Mouse (Mus musculus) large intestine, adult 2 months (tissue): Measurements from ENCODE around the gene Cited4. TPM values are rescaled to one million over a fixed set of nuclear protein-coding genes. Genes with fewer than 3 reads are reported as not detected.

Source experiments
- polyA plus RNA-seq: library from polyadenylated mRNA; depleted of rRNA; stranded (reverse); fragments of >200 nt; gene quantifications from 2 replicates; pipeline ENCODE4 v1.2.3, GENCODE M21; 2012; rRNA removed

Cited4 gene
- polyA plus RNA-seq, 1 experiment: 7.8 TPM

Other genes with a start within 250 kb of the Cited4 start
- 0.04 and 0.11 TPM in 2 replicates for gene Slfnl1, start 134.3 kb upstream of the Cited4 start, polyA plus RNA-seq
- gene Ctps, start 96.3 kb upstream of the Cited4 start, polyA plus RNA-seq: 8.4 and 8.6 TPM in 2 replicates
- not detected in 2 replicates for gene Gm8439, start 77.8 kb upstream of the Cited4 start, polyA plus RNA-seq
- 4.2 and 4.9 TPM in 2 replicates for gene Kcnq4, start 82.0 kb downstream of the Cited4 start, polyA plus RNA-seq
- 127 and 166 TPM in 2 replicates for gene Nfyc, start 165.0 kb downstream of the Cited4 start, polyA plus RNA-seq
- gene Rims3, start 188.2 kb downstream of the Cited4 start, polyA plus RNA-seq: 0.45 and 0.53 TPM in 2 replicates